Mouse (Mus musculus) regulatory T cell (primary cell): ENCODE results near the gene Tmem132a.

Experiments used
- in situ Hi-C: fragments of 300-600 bp; cut with MboI, MseI; formaldehyde crosslinking; loops from one replicate; pipeline ENCODE4 v1.15.1; 2025; ENCODE audit warnings: high pct_unique_total_duplicates

Tmem132a gene

DNA sequence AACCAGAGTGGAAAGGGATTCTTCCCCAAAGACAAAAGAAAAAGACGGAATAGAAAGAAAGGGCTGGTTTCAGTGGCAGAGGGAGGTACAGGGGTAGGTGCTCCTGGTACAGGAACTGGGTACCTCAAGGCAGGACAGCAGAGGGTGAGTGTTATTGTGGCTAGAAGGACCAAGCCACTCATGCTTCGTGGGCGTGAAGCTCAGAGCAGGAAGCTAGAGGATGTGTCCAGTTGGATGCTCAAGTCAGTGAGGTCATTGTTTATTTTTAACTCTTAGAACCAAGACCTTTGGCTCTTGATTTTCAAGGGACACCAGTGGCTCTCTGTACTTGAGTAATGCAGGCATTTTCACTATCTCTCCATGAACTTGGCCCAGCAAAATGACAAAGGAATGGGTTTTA lies 37.7 kb downstream of the Tmem132a start:
- in situ Hi-C loops: no loop called here

DNA sequence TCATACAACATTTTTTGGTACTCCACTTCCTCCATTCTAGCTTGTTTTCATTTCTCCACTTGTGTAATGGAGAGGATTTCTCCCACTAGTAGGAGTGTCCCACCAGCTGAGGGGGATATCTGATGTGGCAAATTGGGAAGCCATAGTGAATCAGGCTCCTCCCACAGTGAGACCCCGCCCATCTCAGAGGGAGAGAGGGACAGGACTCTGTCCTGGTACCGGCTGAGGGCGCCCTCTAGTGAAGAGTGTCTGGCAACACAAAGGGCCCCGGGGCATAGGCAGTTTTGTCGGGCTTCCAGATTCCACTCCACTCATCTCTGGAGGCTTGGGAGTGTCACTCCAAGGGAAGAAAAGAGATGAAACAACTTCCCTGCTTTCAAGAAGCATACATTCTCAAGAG lies 38.3 kb downstream of the Tmem132a start:
- in situ Hi-C loops: no loop called here

DNA sequence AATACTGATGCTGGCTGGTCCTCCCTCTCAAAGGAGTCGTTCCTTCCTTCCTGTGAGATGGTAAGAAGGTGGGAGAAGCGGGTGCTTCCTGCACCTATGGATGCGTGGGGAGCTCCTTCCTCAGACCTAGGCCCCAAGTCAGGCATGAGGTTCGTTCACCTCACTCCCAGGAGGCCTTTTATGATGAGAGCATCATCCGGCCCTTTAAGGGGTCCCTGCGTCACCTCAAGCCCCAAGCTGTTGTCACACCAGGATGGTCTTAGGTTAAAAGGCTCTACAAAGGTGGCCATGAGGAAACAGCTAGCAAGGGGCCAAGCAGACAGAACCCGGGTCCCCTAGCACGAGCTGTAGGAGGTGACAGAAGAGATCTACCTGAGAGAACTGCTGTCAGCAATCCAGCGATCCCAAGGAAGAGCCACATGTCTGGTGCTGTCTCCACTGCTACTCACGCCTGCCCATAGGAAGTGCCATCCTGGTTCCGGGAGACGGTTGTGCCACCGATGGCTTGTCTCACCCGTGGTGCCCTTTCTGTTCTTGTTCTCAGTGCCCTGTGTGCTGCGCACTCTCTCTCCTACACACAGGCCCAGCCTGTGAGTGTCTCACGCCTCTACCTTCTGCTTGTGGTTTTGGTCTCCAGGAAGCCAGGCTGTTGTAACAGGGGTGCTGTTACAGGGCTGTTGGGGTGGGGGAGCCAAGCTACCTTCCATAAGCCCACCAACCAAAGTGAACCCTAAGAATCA lies 40.1 kb downstream of the Tmem132a start, which contains the start of gene Cd6:
Gene Cd6 (minus strand): TSS at position 623 of the 740 bp plus-strand sequence.
- in situ Hi-C loops: loop anchor here (5.0 kb wide), 1 partner anchor 92 kb away; the partner anchor contains the start of gene Cd5

- in situ Hi-C loops: loop anchor here (5.0 kb wide), 1 partner anchor 91 kb away; the partner anchor contains the start of gene Cd5
These were observed 41.4 kb downstream of the Tmem132a start for GRCm38 (mm10) chr19:10828321-10828720.

DNA sequence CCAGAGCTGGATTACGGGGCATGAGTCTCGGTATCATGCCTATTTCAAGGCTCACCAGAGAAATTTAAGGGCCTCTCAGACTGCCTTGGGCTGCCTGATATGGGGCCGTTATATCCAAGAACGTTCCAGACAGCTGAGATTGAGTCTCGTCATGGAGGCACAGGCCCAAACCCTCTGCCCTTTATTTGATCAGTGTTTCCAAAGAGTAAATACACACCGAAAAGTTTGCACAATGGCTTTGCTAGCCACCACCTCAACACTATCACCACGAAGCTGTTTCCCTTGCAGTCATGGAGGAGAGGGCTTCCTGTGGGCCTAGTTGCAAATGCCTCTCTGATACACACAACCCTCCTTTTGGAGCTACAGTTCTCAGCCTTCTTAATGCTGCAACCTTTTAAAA lies 45.7 kb downstream of the Tmem132a start:
- in situ Hi-C loops: no loop called here

DNA sequence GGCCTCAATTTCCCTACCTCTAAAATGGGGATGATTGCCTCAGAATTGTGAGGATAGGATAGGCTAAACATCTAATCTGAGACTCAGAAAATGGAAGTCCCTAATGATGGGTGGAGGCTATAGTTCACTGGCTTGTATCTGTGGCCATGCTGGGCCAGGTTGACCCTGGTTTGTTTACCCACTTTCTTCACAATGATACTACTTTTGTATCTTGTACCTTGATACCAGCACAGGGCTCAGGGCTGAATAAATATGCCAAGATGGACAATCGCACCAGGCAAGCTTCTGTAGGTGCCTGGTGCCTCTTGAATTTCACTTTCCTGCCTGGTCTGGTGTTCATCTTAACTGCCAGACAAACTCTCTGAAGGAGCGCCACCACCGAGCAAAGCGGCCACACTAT lies 47.2 kb downstream of the Tmem132a start:
- in situ Hi-C loops: no loop called here

DNA sequence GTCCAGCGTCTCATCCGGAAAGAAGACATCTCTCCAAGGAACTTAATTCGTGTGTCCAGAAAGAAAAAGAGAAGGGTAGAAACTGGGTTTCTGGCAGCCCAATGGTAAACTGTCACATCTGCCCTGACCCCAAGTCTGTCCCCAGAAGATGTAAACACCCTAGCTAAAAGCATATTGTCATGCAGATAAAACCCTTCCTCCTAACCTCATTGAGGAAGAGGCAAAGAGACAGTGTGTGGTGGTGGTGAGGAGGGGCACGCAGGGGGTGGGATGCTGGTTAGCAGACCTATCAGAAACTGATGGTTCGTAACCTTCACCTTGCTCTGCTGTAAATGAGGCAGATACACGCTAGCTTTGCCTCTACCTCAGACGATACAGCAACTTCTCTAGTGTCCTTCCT lies 48.4 kb downstream of the Tmem132a start:
- in situ Hi-C loops: no loop called here

DNA sequence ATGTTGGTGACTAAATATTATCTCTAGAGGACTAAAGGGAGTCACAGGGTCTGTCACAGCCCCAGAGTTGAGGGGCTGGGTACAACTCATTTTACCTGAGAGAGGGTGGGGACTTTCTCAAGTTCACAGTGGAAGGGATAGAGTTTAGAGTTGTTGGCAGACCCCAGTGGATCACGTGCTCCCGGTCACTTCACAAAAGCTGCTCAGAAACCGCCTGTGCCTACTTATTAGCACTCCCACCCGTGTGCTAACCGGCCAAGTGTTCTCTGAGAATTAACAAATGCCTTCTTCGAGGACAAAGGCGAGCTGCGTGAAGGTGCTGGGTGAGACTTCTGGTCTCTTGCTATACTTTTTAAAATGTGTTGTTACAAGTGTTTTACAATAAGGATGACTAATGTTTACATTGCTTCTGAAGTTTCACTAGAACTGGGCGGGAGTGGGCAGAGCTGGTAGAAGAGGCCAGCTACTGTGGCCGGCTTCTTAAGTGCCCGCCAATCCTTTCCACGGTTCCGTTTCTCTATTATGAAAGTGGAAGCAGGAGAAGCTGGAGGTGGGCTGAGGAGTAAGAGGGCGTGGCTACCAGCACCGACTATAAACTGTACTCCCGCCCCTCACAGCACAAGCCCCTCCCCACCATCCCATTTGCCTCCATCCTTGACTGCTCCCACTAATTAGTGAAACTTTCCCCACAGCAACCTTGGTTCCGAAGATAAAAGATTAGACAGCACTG lies 51.4 kb downstream of the Tmem132a start:
- in situ Hi-C loops: no loop called here

DNA sequence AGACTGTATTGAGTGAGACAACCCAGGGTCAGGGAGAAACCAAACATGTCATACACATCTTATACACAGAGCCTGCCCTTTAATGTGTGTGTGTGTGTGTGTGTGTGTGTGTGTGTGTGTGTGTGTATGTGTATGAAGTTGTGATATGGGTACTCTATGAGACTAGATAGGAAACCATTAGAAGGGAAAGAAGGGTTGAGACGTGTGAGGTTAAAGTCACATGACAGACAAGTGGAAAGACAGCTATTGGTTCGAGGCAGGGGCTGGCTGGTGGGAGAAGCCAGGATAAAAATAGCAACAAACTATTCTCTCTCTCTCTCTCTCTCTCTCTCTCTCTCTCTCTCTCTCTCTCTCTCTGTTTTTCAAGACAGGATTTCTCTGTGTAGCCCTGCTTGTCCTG lies 53.3 kb downstream of the Tmem132a start:
- in situ Hi-C loops: no loop called here

DNA sequence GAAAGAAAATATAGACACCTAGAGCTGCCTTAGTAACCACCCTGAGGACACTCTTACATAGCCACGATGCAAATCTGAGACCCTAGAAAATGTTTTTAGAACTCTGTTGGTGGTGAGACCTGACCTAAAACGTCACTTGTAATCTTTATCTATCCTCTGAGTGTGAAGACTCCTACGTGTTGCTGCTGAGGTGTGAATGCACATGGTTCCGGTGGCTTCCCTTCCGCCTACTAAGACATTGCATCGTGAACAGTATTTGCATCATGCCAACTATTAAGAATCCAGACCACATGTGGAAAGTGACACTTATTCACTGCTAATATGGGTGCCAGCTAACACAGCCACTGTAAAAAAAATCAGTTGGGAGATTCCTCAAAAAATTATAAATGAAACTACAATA lies 53.9 kb downstream of the Tmem132a start:
- in situ Hi-C loops: no loop called here

DNA sequence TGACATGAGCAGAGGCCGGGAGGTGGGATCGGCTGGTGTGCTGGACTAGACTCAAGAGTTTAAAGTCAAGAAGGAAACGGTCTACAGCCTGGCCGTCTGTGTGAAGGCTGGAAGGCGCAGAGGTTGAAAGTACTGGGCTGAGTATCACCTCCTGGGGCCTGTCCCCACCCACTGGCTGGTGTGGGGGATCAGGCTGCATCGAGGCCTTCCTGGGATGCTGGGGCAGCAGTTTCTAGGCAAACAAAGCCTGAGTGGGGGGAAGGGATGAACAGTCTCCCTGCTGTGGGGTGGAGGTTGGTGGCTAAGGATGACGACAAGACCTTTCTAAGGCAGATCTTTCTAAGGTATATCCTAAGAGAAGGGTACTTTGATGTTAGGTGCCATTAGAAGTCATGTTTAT lies 55.8 kb downstream of the Tmem132a start:
- in situ Hi-C loops: no loop called here

DNA sequence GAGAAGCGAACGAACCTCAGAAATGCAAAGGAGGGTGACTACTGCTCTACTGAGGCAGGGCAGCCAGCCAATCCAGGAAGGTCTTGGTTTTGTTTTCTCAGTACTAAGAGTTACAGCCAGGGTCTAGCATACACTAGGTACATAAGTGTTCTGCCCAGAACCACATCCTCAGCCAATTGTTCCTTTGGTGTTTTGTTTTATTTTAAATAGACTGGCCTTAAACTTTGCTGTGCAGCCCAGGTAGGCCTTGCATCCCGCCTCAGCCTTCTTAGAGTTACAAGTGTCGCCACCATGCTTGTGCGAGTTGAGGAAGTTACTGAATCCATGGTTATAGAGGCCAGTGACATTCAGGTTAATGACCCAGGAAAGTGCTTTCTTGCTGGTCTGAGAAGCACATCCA lies 56.7 kb downstream of the Tmem132a start:
- in situ Hi-C loops: no loop called here

GRCm38 (mm10) chr19:10811471-10811870 lies 58.3 kb downstream of the Tmem132a start:
- in situ Hi-C loops: no loop called here

DNA sequence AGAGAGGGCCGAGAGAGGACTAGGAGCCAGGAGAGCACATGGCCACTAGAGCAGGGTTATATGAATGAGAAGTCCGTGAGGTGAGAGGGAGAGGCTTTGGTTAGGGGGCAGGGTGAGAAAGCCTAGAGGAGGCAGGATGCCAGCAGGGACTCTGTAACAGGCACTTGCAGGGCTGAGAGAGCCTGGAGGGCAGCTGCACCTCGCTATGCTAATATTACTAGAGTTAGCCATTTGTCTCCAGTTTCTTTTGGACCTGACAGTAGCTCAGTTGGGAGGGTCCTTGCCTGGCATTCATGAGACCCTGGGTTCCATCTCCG lies 59.6 kb downstream of the Tmem132a start:
- in situ Hi-C loops: no loop called here

DNA sequence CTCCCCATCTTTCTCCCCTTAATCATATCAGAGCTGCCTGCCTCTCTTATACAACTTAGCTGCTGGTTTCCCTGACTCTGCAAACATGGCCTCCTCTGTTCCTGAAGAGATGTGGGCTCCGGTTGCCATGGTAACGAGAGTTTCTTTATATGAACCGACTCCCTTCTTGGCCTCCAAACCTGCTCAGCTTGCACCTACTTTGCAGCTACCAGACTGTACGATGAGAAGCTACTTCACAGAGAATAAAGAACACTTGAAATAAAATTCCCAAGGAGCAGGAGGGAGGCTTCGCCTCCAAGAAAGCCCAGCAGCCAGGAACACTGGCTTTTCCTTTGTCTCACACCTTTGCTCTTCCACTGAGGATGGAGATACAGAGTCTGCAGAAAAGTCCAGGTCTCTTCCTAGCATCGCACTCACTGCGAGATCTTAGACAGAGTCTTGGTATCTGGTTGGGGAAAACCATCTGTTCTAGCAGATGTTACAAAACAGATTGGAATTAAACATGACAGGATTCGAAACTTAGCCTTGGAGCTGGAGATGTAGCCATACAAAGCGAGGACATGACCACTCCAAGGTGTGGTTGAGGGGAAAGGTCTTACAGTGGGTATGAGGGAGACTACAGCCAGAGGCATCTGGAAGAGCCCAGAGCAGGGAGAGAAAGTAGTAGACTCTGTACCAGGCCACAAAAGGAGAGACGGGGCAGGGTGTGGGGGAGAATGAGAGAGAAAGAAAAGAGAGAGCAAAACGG lies 60.1 kb downstream of the Tmem132a start:
- in situ Hi-C loops: no loop called here

- in situ Hi-C loops: no loop called here
These were observed 61.1 kb downstream of the Tmem132a start for GRCm38 (mm10) chr19:10808524-10809233.
